Mouse (Mus musculus) heart, embryonic 14.5 days (tissue): Measurements from ENCODE around the gene Gbp4. TPM values are rescaled to one million over a fixed set of nuclear protein-coding genes. Genes with fewer than 3 reads are reported as not detected.
A peak's percentile ranks its signal among the peaks of the same experiment; 100 is the strongest.
"Not testable (repeated sequence)": the region's sequence is repeated elsewhere in the genome, so short reads cannot be mapped to it uniquely, and the experiment has no call there.

Experiments used
- ATAC-seq: fragments of 200-750 bp; cut with Nextera tagmentation; 2 replicates; pipeline ENCODE4 v1.8.0; 2017; ENCODE audit warnings: low read depth, moderate TSS enrichment; ENCODE audit not compliant: insufficient number of reproducible peaks, insufficient read depth, low FRiP score
- H3K27ac ChIP-seq, 2 experiments: fragments of 200-500 bp in 1 of 2; fragments of 300-500 bp in 1 of 2; sonication (generic) in 1 of 2; replicated peaks in 1 of 2; 2 replicates each; pipeline ENCODE4 v1.5.1; 2012 to 2014; ENCODE audit warnings: low read depth in 2 of 2, low read length in 2 of 2, control low read depth in 1 of 2, mild to moderate bottlenecking in 1 of 2, mixed read lengths in 1 of 2; ENCODE audit not compliant: control insufficient read depth in 1 of 2, insufficient read depth in 1 of 2
- H3K27me3 ChIP-seq: fragments of 300-500 bp; sonication (generic); 2 replicates; pipeline ENCODE4 v1.6.1; 2014; ENCODE audit warnings: mild to moderate bottlenecking, low read length, control low read depth; ENCODE audit not compliant: control insufficient read depth, insufficient read depth
- H3K36me3 ChIP-seq: fragments of 300-500 bp; sonication (generic); 2 replicates; pipeline ENCODE4 v1.6.1; 2014; ENCODE audit warnings: mild to moderate bottlenecking, control low read depth, low read length, mixed read lengths; ENCODE audit not compliant: control insufficient read depth, insufficient read depth
- H3K4me1 ChIP-seq, 2 experiments: fragments of 200-500 bp in 1 of 2; fragments of 300-500 bp in 1 of 2; sonication (generic) in 1 of 2; 2 replicates each; pipeline ENCODE4 v1.6.1; 2012 to 2014; ENCODE audit warnings: low read length in 2 of 2, control low read depth in 1 of 2, mixed read lengths in 1 of 2; ENCODE audit not compliant: control insufficient read depth in 2 of 2, insufficient read depth in 2 of 2
- H3K4me2 ChIP-seq: fragments of 300-500 bp; sonication (generic); 2 replicates; pipeline ENCODE4 v1.6.1; 2014; ENCODE audit warnings: mild to moderate bottlenecking, low read length
- H3K4me3 ChIP-seq, 2 experiments: fragments of 200-500 bp in 1 of 2; fragments of 300-500 bp in 1 of 2; sonication (generic) in 1 of 2; 2 replicates each; pipeline ENCODE4 v1.5.1; 2012 to 2014; ENCODE audit warnings: low read length in 2 of 2, mild to moderate bottlenecking in 2 of 2, control low read depth in 1 of 2, low read depth in 1 of 2, moderate library complexity in 1 of 2; ENCODE audit not compliant: control insufficient read depth in 1 of 2, insufficient read depth in 1 of 2
- H3K9ac ChIP-seq: fragments of 300-500 bp; sonication (generic); 2 replicates; pipeline ENCODE4 v1.6.1; 2014; ENCODE audit warnings: mild to moderate bottlenecking, low read length
- H3K9me3 ChIP-seq: fragments of 300-500 bp; sonication (generic); 2 replicates; pipeline ENCODE4 v1.6.1; 2016; ENCODE audit warnings: low read length, control low read depth; ENCODE audit not compliant: control insufficient read depth
- WGBS: fragments of 180-500 bp; shearing (Covaris S2); extraction: QIAGEN DNeasy Blood & Tissue Kit; methylation state at CpG from one replicate; pipeline ENCODE4 v1.1.7; 2014; 5-methylcytosine and 5-hydroxymethylcytosine counted together
- polyA plus RNA-seq: library from polyadenylated mRNA; unstranded; fragments of >200 nt; fragmentation: Nextera tagmentation; extraction: Ambion mirVana; gene quantifications from 2 replicates; pipeline ENCODE4 v1.2.1, GENCODE M21; 2014

Gene Gbp4
- polyA plus RNA-seq, 1 experiment from 2014 or later: 5.3 TPM

GRCm38 (mm10) chr5:105110271-105110852, 29.0 kb downstream of the Gbp4 start:
- H3K4me2 ChIP-seq: peak overlapping the region; percentile 32; the same call in 1 of the 2 replicates
- peak; percentile 85 for ATAC-seq
- not testable (repeated sequence) for H3K36me3 ChIP-seq, H3K4me3 ChIP-seq, H3K27me3 ChIP-seq, H3K4me1 ChIP-seq, H3K9me3 ChIP-seq, H3K9ac ChIP-seq
- H3K27ac ChIP-seq: peak overlapping the region; percentile 28 to 55
- WGBS: 4% methylated on average over 4 of the region's 4 CpGs

- H3K9me3 ChIP-seq, H3K27me3 ChIP-seq, ATAC-seq, H3K4me1 ChIP-seq, H3K36me3 ChIP-seq, H3K4me3 ChIP-seq: not testable (repeated sequence)
- Histone ChIP-seq H3K27ac (peak overlapping the region; percentile 55 to 80), H3K4me2 (peak overlapping the region; percentile 27), H3K9ac (peak overlapping the region; percentile 13; the same call in 1 of the 2 replicates)
- 25% methylated on average over 1 of the region's 1 CpGs for WGBS
These were observed 29.6 kb downstream of the Gbp4 start for GRCm38 (mm10) chr5:105109775-105110174.

GRCm38 (mm10) chr5:105105689-105106088, 33.7 kb downstream of the Gbp4 start:
- 58% methylated on average over 2 of the region's 2 CpGs for WGBS
- H3K4me2 ChIP-seq, H3K4me1 ChIP-seq, H3K9me3 ChIP-seq, ATAC-seq, H3K9ac ChIP-seq, H3K27ac ChIP-seq, H3K36me3 ChIP-seq, H3K27me3 ChIP-seq, H3K4me3 ChIP-seq: not testable (repeated sequence)

- no peak overlapping the region for H3K4me2 ChIP-seq
- no peak for ATAC-seq
- no peaks in the 10 kb centered on the region for H3K27me3 ChIP-seq
- no peak overlapping the region for H3K9ac ChIP-seq
- no peak overlapping the region for H3K4me3 ChIP-seq
- H3K9me3 ChIP-seq: no peaks in the 10 kb centered on the region
- H3K36me3 ChIP-seq: no peaks in the 10 kb centered on the region
- H3K27ac ChIP-seq: no peak overlapping the region
- H3K4me1 ChIP-seq: no peaks in the 10 kb centered on the region
These were observed 57.5 kb downstream of the Gbp4 start for GRCm38 (mm10) chr5:105081900-105082299.

GRCm38 (mm10) chr5:105068356-105068755, 71.0 kb downstream of the Gbp4 start:
- H3K4me1 ChIP-seq, H3K36me3 ChIP-seq, H3K4me2 ChIP-seq, H3K27me3 ChIP-seq, ATAC-seq, H3K27ac ChIP-seq, H3K4me3 ChIP-seq, H3K9me3 ChIP-seq, H3K9ac ChIP-seq: not testable (repeated sequence)

Other genes starting within 250 kb of the Gbp4 start
- gene Abcg3, start 156.9 kb downstream of the Gbp4 start, polyA plus RNA-seq: 0.40 and 0.62 TPM in 2 replicates
- gene Gbp9, start within 50 bp of the Gbp4 start, polyA plus RNA-seq: 6.1 and 6.5 TPM in 2 replicates
- gene Gbp8, start within 50 bp of the Gbp4 start, polyA plus RNA-seq: 1.3 and 2.2 TPM in 2 replicates
- gene Gbp10, start 99.9 kb upstream of the Gbp4 start, polyA plus RNA-seq: not detected in 2 replicates
- gene Gm43302, start 154.1 kb upstream of the Gbp4 start, polyA plus RNA-seq: 0.15 TPM in 1 of 2 replicates, not detected in the other
- 2.2 and 2.4 TPM in 2 replicates for gene Gbp6, start 154.1 kb upstream of the Gbp4 start, polyA plus RNA-seq